Mouse (Mus musculus): ENCODE data around the gene Cacna1c. TPM values are rescaled to one million over a fixed set of nuclear protein-coding genes. Genes with fewer than 3 reads are reported as not detected.

Gene Cacna1c
- polyA plus RNA-seq, 1 experiment from 2014 or later: 31.3 TPM

DNA sequence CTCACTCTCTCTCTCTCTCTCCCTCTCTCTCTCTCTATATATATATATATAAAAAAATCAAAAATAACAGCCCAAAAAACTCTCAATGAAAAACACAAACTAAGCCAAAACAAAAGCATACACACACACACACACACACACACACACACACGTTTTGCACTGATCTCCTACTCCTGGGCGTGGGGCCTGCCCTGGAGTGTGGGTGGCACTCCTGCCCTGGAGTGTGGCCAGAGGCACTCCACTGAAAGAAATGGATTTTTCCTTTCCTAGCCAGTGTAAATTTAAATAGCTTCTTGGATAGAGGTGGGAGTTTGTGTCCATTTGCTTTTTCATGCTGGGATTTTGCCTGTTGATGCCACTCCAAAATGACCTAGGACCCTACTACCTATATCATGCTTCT lies 96.9 kb downstream of the Cacna1c start:
- DNase-seq (ENCODE audit: low spot score): no peak
- Histone ChIP-seq H3K4me3 (no peak overlapping the region), H3K9me3 (no peaks in the 10 kb centered on the region), H3K4me1 (peaks cover 86% of the 10 kb centered on the region), H3K27me3 (ENCODE audit: insufficient read depth, poor library complexity, severe bottlenecking) (no peaks in the 10 kb centered on the region), H3K27ac (no peak overlapping the region), H3K36me3 (0 out of 2 replicates have a peak, but pooled peaks cover under 1% of the 10 kb centered on the region)
- WGBS: 62% methylated on average over 2 of the region's 2 CpGs

DNA sequence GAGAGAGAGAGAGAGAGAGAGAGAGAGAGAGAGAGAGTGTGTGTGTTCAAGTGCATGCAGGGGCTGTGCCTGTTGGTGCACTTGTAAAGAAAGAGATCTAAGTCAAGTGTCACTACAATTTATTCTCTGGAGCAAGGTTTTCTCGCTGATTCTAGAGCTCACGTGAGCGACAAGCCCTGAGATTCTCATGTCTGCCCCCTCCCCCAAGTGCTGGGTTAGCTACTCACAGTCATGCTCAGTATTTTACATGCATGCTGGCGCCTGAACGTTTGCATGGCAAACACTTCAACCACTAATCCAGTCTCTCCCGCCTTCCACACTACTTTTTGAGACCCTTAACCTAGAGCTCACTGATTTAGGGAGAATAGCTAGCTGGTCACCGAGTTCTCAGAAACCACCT lies 99.7 kb downstream of the Cacna1c start:
- no peak for DNase-seq (ENCODE audit: low spot score)
- no peaks in the 10 kb centered on the region for H3K27me3 ChIP-seq (ENCODE audit: insufficient read depth, poor library complexity, severe bottlenecking)
- 0 out of 2 replicates have a peak, but pooled peaks cover 2% of the 10 kb centered on the region for H3K36me3 ChIP-seq
- no peaks in the 10 kb centered on the region for H3K9me3 ChIP-seq
- no peak overlapping the region for H3K4me3 ChIP-seq
- H3K27ac ChIP-seq: no peak overlapping the region
- peaks cover 66% of the 10 kb centered on the region for H3K4me1 ChIP-seq
- WGBS: 69% methylated on average over 7 of the region's 7 CpGs

DNA sequence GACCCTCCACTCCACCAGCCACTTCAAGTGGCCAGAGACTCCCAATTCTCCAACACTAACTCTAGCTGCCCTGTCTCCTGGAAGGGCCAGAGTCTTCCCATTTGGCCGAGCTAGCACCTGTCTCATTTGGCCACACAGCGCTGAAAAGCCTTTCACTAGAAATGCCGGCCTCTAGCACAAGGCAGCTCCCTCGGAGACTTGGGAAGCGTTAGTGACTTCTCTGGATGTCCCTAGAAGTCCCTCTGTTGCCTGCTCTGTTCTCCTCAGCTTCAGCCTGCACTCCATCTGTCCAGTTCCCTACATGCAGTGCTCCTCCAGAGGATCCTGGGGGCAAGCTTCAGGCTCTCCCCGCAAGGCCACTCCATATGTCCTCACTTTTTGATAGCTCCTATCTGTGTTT lies 101.1 kb downstream of the Cacna1c start:
- peak overlapping the region; percentile 25; the same call in 1 of the 2 replicates for H3K27ac ChIP-seq
- H3K9me3 ChIP-seq: no peaks in the 10 kb centered on the region
- H3K4me1 ChIP-seq: peaks cover 59% of the 10 kb centered on the region
- no peak for DNase-seq (ENCODE audit: low spot score)
- 0 out of 2 replicates have a peak, but pooled peaks cover 2% of the 10 kb centered on the region for H3K36me3 ChIP-seq
- no peak overlapping the region for H3K4me3 ChIP-seq
- WGBS: 65% methylated on average over 6 of the region's 6 CpGs
- H3K27me3 ChIP-seq (ENCODE audit: insufficient read depth, poor library complexity, severe bottlenecking): no peaks in the 10 kb centered on the region

DNA sequence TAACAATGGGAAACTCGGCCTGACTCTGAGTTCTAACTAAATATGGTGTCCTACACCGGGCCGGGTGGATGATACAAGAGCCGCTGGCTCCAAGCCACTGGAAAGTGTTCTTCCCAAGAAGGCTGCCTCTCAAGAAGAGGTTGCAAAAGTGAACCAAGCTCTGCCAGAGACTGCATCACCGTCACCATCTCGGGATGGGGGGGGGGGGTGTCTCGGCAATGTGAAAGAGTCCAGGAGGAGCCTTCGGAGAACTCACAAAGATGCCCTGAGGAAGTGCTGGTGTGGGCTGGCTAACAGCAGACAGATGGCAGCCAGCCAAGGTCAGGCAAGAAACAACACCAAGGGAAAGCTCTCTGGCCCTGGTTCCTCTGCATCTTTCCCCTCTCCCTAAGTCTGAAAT lies 107.0 kb downstream of the Cacna1c start:
- no peak for DNase-seq (ENCODE audit: low spot score)
- no peak overlapping the region for H3K4me3 ChIP-seq
- peaks cover 61% of the 10 kb centered on the region for H3K4me1 ChIP-seq
- no peaks in the 10 kb centered on the region for H3K9me3 ChIP-seq
- WGBS: 66% methylated on average over 8 of the region's 8 CpGs
- H3K27me3 ChIP-seq (ENCODE audit: insufficient read depth, poor library complexity, severe bottlenecking): no peaks in the 10 kb centered on the region
- 0 out of 2 replicates have a peak, but pooled peaks cover under 1% of the 10 kb centered on the region for H3K36me3 ChIP-seq
- peak overlapping the region; percentile 56 for H3K27ac ChIP-seq

GRCm38 (mm10) chr6:119088381-119088780 lies 107.8 kb downstream of the Cacna1c start:
- no peak for DNase-seq (ENCODE audit: low spot score)
- Histone ChIP-seq H3K36me3 (no peaks in the 10 kb centered on the region), H3K9me3 (no peaks in the 10 kb centered on the region), H3K27ac (peak overlapping the region; percentile 39; the same call in 1 of the 2 replicates), H3K4me3 (no peak overlapping the region), H3K4me1 (peaks cover 68% of the 10 kb centered on the region), H3K27me3 (ENCODE audit: insufficient read depth, poor library complexity, severe bottlenecking) (no peaks in the 10 kb centered on the region)
- 67% methylated on average over 8 of the region's 8 CpGs for WGBS

- Histone ChIP-seq H3K27me3 (ENCODE audit: insufficient read depth, poor library complexity, severe bottlenecking) (no peaks in the 10 kb centered on the region), H3K4me3 (no peak overlapping the region), H3K9me3 (no peaks in the 10 kb centered on the region), H3K36me3 (no peaks in the 10 kb centered on the region), H3K4me1 (peaks cover 70% of the 10 kb centered on the region), H3K27ac (peak overlapping the region; percentile 39; the same call in 1 of the 2 replicates)
- 85% methylated on average over 8 of the region's 8 CpGs for WGBS
- DNase-seq (ENCODE audit: low spot score): no peak
Observed at GRCm38 (mm10) chr6:119087919-119088318, 108.3 kb downstream of the Cacna1c start.

DNA sequence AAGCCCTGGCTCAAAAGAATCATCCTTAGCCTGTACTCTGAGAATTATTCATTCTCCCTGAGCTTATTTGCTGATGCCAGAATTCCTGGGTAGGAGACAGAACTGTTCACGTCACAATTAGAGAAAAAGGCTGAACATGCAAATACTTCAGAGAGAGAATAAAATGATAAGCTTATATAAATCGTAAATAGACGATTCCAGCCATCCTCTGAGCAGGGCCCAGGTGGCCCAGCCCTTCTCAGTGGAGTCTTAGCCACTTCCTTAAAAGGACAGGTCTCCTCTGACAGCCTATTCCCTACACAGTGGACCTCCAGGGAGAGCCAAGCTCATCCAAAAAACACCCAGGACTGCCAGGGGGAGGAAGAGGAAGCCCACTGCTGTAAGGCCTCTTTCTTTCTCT lies 110.4 kb downstream of the Cacna1c start:
- peaks cover 81% of the 10 kb centered on the region for H3K4me1 ChIP-seq
- H3K27me3 ChIP-seq (ENCODE audit: insufficient read depth, poor library complexity, severe bottlenecking): no peaks in the 10 kb centered on the region
- no peak overlapping the region for H3K4me3 ChIP-seq
- no peaks in the 10 kb centered on the region for H3K9me3 ChIP-seq
- H3K36me3 ChIP-seq: no peaks in the 10 kb centered on the region
- H3K27ac ChIP-seq: peak overlapping the region; percentile 56
- WGBS: 39% methylated on average over 3 of the region's 3 CpGs
- no peak for DNase-seq (ENCODE audit: low spot score)

GRCm38 (mm10) chr6:119084532-119084931 lies 111.7 kb downstream of the Cacna1c start:
- H3K4me3 ChIP-seq: 0 out of 2 replicates have a peak overlapping the region, but pooled peaks have one; percentile 29
- WGBS: 35% methylated on average over 9 of the region's 9 CpGs
- no peaks in the 10 kb centered on the region for H3K9me3 ChIP-seq
- H3K27ac ChIP-seq: peak overlapping the region; percentile 69
- no peak for DNase-seq (ENCODE audit: low spot score)
- H3K36me3 ChIP-seq: no peaks in the 10 kb centered on the region
- peaks cover 81% of the 10 kb centered on the region for H3K4me1 ChIP-seq
- no peaks in the 10 kb centered on the region for H3K27me3 ChIP-seq (ENCODE audit: insufficient read depth, poor library complexity, severe bottlenecking)

- Histone ChIP-seq H3K4me1 (peaks cover 80% of the 10 kb centered on the region), H3K27ac (peak overlapping the region; percentile 69), H3K4me3 (peak overlapping the region; percentile 16; the same call in 1 of the 2 replicates), H3K36me3 (no peaks in the 10 kb centered on the region), H3K27me3 (ENCODE audit: insufficient read depth, poor library complexity, severe bottlenecking) (no peaks in the 10 kb centered on the region), H3K9me3 (no peaks in the 10 kb centered on the region)
- no peak for DNase-seq (ENCODE audit: low spot score)
- 27% methylated on average over 7 of the region's 7 CpGs for WGBS
Observed at GRCm38 (mm10) chr6:119083559-119083958, 112.7 kb downstream of the Cacna1c start.

DNA sequence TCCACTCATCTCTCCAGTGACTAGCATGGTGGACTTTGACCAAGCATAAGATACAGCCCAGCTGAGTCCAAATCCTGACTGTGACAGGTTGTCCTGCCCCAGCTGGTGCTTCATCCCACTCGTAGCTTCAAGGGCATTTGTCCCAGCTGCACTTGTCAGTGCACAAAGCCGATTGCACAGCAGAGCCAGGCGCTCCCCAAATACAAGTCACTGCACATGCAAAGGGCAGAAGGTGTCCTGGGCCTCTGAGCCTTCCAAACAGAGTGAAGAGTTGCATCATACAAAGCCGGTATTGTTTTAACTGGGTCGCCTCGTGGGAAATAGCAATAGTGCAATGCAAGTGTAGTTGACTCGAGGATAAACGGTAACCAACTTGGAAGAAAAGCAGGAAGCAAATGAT lies 113.6 kb downstream of the Cacna1c start:
- Histone ChIP-seq H3K4me3 (no peak overlapping the region), H3K36me3 (no peaks in the 10 kb centered on the region), H3K27ac (peak overlapping the region; percentile 69; the same call in 1 of the 2 replicates), H3K27me3 (ENCODE audit: insufficient read depth, poor library complexity, severe bottlenecking) (no peaks in the 10 kb centered on the region), H3K9me3 (no peaks in the 10 kb centered on the region), H3K4me1 (peaks cover 83% of the 10 kb centered on the region)
- DNase-seq (ENCODE audit: low spot score): no peak
- WGBS: 68% methylated on average over 8 of the region's 8 CpGs

DNA sequence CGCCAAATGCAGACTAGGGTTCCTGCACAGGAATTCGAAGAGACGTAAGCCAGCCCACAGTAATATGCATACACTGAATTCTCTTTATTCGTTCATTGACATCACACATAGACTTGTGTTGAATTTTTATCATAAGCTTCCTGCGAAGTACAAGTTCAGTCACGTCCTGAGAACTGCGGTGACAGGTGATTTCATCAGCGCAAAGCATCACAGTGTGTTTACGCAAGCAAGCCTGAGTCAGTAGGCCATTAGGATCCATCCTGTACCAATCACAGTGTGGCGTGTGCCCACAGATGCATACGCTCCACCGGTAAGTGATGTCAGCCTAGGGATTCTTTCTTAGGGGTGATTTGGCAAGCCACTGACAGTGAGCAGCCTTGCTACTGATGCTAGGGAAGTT lies 114.6 kb downstream of the Cacna1c start:
- DNase-seq (ENCODE audit: low spot score): no peak
- no peak overlapping the region for H3K4me3 ChIP-seq
- 75% methylated on average over 12 of the region's 12 CpGs for WGBS
- no peaks in the 10 kb centered on the region for H3K9me3 ChIP-seq
- no peak overlapping the region for H3K27ac ChIP-seq
- no peaks in the 10 kb centered on the region for H3K36me3 ChIP-seq
- no peaks in the 10 kb centered on the region for H3K27me3 ChIP-seq (ENCODE audit: insufficient read depth, poor library complexity, severe bottlenecking)
- peaks cover 85% of the 10 kb centered on the region for H3K4me1 ChIP-seq

DNA sequence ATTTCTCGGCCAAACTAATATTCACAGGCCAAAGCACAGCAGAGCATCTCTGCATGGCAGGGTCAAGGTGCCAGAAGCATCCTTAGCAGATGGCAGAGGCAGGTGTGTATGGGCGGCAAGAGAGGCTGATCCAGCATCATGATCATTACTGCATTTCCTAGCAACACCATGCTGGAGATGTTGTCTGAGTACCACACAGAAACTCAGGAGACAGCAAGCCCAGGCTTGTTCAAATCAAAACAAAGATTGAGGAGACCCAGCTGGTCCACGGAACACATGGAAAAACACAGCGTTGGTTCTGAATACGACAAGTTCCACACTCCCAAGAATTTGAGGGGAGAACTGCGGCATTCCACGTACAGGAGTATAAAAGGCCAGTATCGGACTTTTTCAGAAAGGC lies 116.6 kb downstream of the Cacna1c start:
- Histone ChIP-seq H3K27me3 (ENCODE audit: insufficient read depth, poor library complexity, severe bottlenecking) (no peaks in the 10 kb centered on the region), H3K36me3 (no peaks in the 10 kb centered on the region), H3K27ac (no peak overlapping the region), H3K4me1 (peaks cover 85% of the 10 kb centered on the region), H3K9me3 (no peaks in the 10 kb centered on the region), H3K4me3 (no peak overlapping the region)
- DNase-seq (ENCODE audit: low spot score): no peak
- 87% methylated on average over 8 of the region's 8 CpGs for WGBS

DNA sequence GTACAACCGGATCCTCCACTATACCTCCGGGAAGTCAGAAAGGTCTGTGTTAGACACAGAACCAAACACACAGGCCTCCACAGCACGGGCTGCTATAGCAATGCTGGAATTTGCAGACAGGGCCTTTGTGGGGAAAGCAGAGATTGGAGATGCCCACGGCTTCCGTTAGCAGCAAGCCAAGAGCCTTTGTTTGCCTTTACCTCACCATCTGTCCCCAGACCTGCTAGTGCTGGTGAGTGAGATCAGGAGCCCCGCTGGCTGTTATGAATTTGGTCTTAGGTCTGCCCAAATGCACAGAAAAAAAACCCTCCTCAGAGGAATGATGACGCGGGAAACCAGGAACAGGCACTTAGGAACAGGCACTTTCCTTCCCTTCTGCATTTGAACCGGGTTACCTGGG lies 117.3 kb downstream of the Cacna1c start:
- DNase-seq (ENCODE audit: low spot score): no peak
- H3K27ac ChIP-seq: no peak overlapping the region
- H3K27me3 ChIP-seq (ENCODE audit: insufficient read depth, poor library complexity, severe bottlenecking): no peaks in the 10 kb centered on the region
- H3K4me3 ChIP-seq: no peak overlapping the region
- 76% methylated on average over 9 of the region's 9 CpGs for WGBS
- no peaks in the 10 kb centered on the region for H3K9me3 ChIP-seq
- H3K4me1 ChIP-seq: peaks cover 85% of the 10 kb centered on the region
- no peaks in the 10 kb centered on the region for H3K36me3 ChIP-seq

GRCm38 (mm10) chr6:119077231-119077630 lies 119.0 kb downstream of the Cacna1c start:
- peak overlapping the region; percentile 42; the same call in 1 of the 2 replicates for H3K27ac ChIP-seq
- no peak for DNase-seq (ENCODE audit: low spot score)
- H3K9me3 ChIP-seq: no peaks in the 10 kb centered on the region
- WGBS: 65% methylated on average over 6 of the region's 6 CpGs
- no peaks in the 10 kb centered on the region for H3K36me3 ChIP-seq
- no peaks in the 10 kb centered on the region for H3K27me3 ChIP-seq (ENCODE audit: insufficient read depth, poor library complexity, severe bottlenecking)
- no peak overlapping the region for H3K4me3 ChIP-seq
- peaks cover 84% of the 10 kb centered on the region for H3K4me1 ChIP-seq
